In the genomic region with DNA sequence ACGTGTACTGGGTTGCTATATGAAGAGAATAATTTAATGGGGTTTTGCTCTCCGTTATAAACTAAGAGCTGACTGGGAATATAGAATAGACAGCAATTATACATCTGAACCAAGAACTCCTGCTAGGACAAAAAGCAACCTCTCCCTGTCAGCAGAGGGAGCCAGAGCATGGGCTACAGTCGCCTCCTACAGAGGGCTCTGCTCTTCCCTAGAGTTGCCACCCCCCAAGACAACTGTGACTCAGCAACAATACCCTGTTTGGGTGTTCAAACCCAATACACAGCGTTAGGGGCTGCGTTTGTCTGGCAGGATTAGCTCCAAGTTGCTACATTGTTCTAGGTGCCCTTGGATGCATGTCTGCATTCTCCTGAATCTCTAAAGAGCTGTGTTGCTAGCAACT, we compare ENCODE assay signal across 8 mouse cellular contexts. TPM values are rescaled to one million over a fixed set of nuclear protein-coding genes. Genes with fewer than 3 reads are reported as not detected.
DNase-seq lines count a peak whose midpoint lies in the region; ATAC-seq and TF ChIP-seq lines count a peak whose summit lies in the region.

No protein-coding gene starts in this region.

- no peak for TF ChIP-seq POLR2A in kidney, adult 2 months (IDR thresholded peaks at IDR 0.05; ENCODE audit: low read depth, low read length)
- no peak for TF ChIP-seq POLR2A in embryonic fibroblast, embryonic 13.5 days (IDR thresholded peaks at IDR 0.05; ENCODE audit: low read depth, low read length)

- 17% methylated on average over 5 of the region's 5 CpGs for WGBS in kidney, adult 2 months
- WGBS in kidney, embryonic 15.5 days, result 14% methylated on average over 5 of the region's 5 CpGs
- 10% methylated on average over 5 of the region's 5 CpGs for WGBS in lung, embryonic 14.5 days

- no peak overlapping the region for H3K27ac ChIP-seq in kidney, adult 2 months (ENCODE audit: insufficient read depth, low read depth, low read length)
- no peak overlapping the region for H3K27ac ChIP-seq in kidney, embryonic 15.5 days
- no peak overlapping the region for H3K27ac ChIP-seq in embryonic fibroblast, embryonic 13.5 days (ENCODE audit: insufficient read depth, low read length)
- no peak overlapping the region for H3K27ac ChIP-seq in lung, embryonic 14.5 days (ENCODE audit: low read depth)

- DNase-seq in kidney, adult 2 months, result peak; percentile 56
- peak; percentile 36 for DNase-seq in adrenal gland, adult 8-10 months
- DNase-seq in kidney, postnatal 10 days, result peak; percentile 74
- DNase-seq in lung, embryonic 14.5 days, result peak; percentile 82
- DNase-seq in ovary, postnatal 14 days (ENCODE audit: low spot score), result peak; percentile 31

- H3K4me2 ChIP-seq in kidney, embryonic 15.5 days, result no peak overlapping the region
- no peak overlapping the region for H3K4me2 ChIP-seq in lung, embryonic 14.5 days

- no peak overlapping the region for H3K9ac ChIP-seq in kidney, embryonic 15.5 days
- no peak overlapping the region for H3K9ac ChIP-seq in lung, embryonic 14.5 days

- ATAC-seq in kidney, embryonic 15.5 days (replicated peaks; ENCODE audit: low FRiP score), result no peak
- ATAC-seq in lung, embryonic 14.5 days (ENCODE audit: insufficient read depth), result 0 out of 2 replicates have a peak, but pooled peaks have one; percentile 12
- no peak for ATAC-seq in activated CD4-positive, CD25-positive, alpha-beta regulatory T cell, adult 4 months

- H3K9me3 ChIP-seq in kidney, embryonic 15.5 days (replicated peaks), result no peaks in the 10 kb centered on the region
- no peaks in the 10 kb centered on the region for H3K9me3 ChIP-seq in lung, embryonic 14.5 days (ENCODE audit: low read depth, low read length)

- peak; percentile 76 for TF ChIP-seq CTCF in kidney, adult 2 months (conservative IDR thresholded peaks at IDR 0.05; ENCODE audit: insufficient read depth, insufficient read length, low read depth, low read length)
- TF ChIP-seq CTCF in embryonic fibroblast, embryonic 13.5 days (IDR thresholded peaks at IDR 0.05; ENCODE audit: borderline replicate concordance, insufficient read depth, low read length), result peak; percentile 75
- TF ChIP-seq CTCF in lung, embryonic 14.5 days (IDR thresholded peaks at IDR 0.05; ENCODE audit: low read depth), result peak; percentile 80

- H3K27me3 ChIP-seq in kidney, adult 2 months (replicated peaks; ENCODE audit: control insufficient read depth, insufficient read depth, low read length), result no peaks in the 10 kb centered on the region
- no peaks in the 10 kb centered on the region for H3K27me3 ChIP-seq in kidney, embryonic 15.5 days
- no peaks in the 10 kb centered on the region for H3K27me3 ChIP-seq in lung, embryonic 14.5 days (ENCODE audit: insufficient read depth, low read length)

- H3K4me3 ChIP-seq in kidney, adult 2 months (ENCODE audit: insufficient read depth, low read depth, low read length), result no peak overlapping the region
- H3K4me3 ChIP-seq in kidney, embryonic 15.5 days (replicated peaks), result no peak overlapping the region
- H3K4me3 ChIP-seq in embryonic fibroblast, embryonic 13.5 days (ENCODE audit: insufficient read depth, low read length), result no peak overlapping the region
- no peak overlapping the region for H3K4me3 ChIP-seq in lung, embryonic 14.5 days (ENCODE audit: low read depth, low read length)

- H3K36me3 ChIP-seq in kidney, adult 2 months (ENCODE audit: control insufficient read depth, insufficient read depth, low read length), result no peaks in the 10 kb centered on the region
- H3K36me3 ChIP-seq in kidney, embryonic 15.5 days, result no peaks in the 10 kb centered on the region
- H3K36me3 ChIP-seq in lung, embryonic 14.5 days (ENCODE audit: insufficient read depth), result no peaks in the 10 kb centered on the region

- no peaks in the 10 kb centered on the region; the same call in 1 of the 2 replicates for H3K4me1 ChIP-seq in kidney, adult 2 months (ENCODE audit: control insufficient read depth, insufficient read depth, low read length)
- H3K4me1 ChIP-seq in kidney, embryonic 15.5 days, result peaks cover 20% of the 10 kb centered on the region
- H3K4me1 ChIP-seq in embryonic fibroblast, embryonic 13.5 days (ENCODE audit: control insufficient read depth, insufficient read depth, low read length), result no peaks in the 10 kb centered on the region; the same call in 1 of the 2 replicates
- H3K4me1 ChIP-seq in lung, embryonic 14.5 days (ENCODE audit: insufficient read depth), result peaks cover 12% of the 10 kb centered on the region

RNA-seq across cellular contexts. Expression of a gene that starts 1.6 kb away (rescaled TPM):
- 41.3 and 45.1 TPM in 2 replicates for polyA plus RNA-seq in kidney, adult 2 months (2012; rRNA removed)
- 13.8 and 15.5 TPM in 2 replicates for polyA plus RNA-seq in kidney, embryonic 15.5 days (2015; fragmentation: Nextera tagmentation; extraction: Ambion mirVana)
- 10 to 100 TPM; 64.1 to 91.3 (median 70.4) TPM for total RNA-seq in adrenal gland, adult 8-10 months (2022)
- polyA plus RNA-seq in embryonic fibroblast, embryonic 13.5 days (2011; ENCODE audit: insufficient read length, low read depth, missing spikeins), result 4.2 and 5.1 TPM in 2 replicates
- 13.4 and 14.0 TPM in 2 replicates for polyA plus RNA-seq in lung, embryonic 14.5 days (2014; fragmentation: Nextera tagmentation; extraction: Ambion mirVana)
- polyA plus RNA-seq in activated CD4-positive, CD25-positive, alpha-beta regulatory T cell, adult 4 months (2017; shearing (Covaris generic)), result under 1 TPM; 0.61 to 0.70 TPM

RNA-seq across cellular contexts. Expression of a gene that starts 21.3 kb away (rescaled TPM):
- 6.6 and 7.9 TPM in 2 replicates for polyA plus RNA-seq in kidney, adult 2 months (2012; rRNA removed)
- 73.3 and 82.0 TPM in 2 replicates for polyA plus RNA-seq in kidney, embryonic 15.5 days (2015; fragmentation: Nextera tagmentation; extraction: Ambion mirVana)
- 10 to 100 TPM; 36.0 to 43.2 (median 38.6) TPM for total RNA-seq in adrenal gland, adult 8-10 months (2022)
- 79.8 and 82.5 TPM in 2 replicates for polyA plus RNA-seq in embryonic fibroblast, embryonic 13.5 days (2011; ENCODE audit: insufficient read length, low read depth, missing spikeins)
- polyA plus RNA-seq in lung, embryonic 14.5 days (2014; fragmentation: Nextera tagmentation; extraction: Ambion mirVana), result 77.8 and 80.2 TPM in 2 replicates
- polyA plus RNA-seq in activated CD4-positive, CD25-positive, alpha-beta regulatory T cell, adult 4 months (2017; shearing (Covaris generic)), result 100 to 1,000 TPM in 1 of 2 experiments, 10 to 100 TPM in 1; 92.1 to 105 TPM

RNA-seq across cellular contexts. Expression of a gene that starts 50.2 kb away (rescaled TPM):
- polyA plus RNA-seq in kidney, adult 2 months (2012; rRNA removed), result 227 and 313 TPM in 2 replicates
- polyA plus RNA-seq in kidney, embryonic 15.5 days (2015; fragmentation: Nextera tagmentation; extraction: Ambion mirVana), result 91.8 and 102 TPM in 2 replicates
- total RNA-seq in adrenal gland, adult 8-10 months (2022), result 100 to 1,000 TPM in 2 of 4 experiments, 10 to 100 TPM in 2; 85.9 to 118 (median 100) TPM
- 56.5 and 58.3 TPM in 2 replicates for polyA plus RNA-seq in embryonic fibroblast, embryonic 13.5 days (2011; ENCODE audit: insufficient read length, low read depth, missing spikeins)
- 76.3 and 78.6 TPM in 2 replicates for polyA plus RNA-seq in lung, embryonic 14.5 days (2014; fragmentation: Nextera tagmentation; extraction: Ambion mirVana)
- 1 to 10 TPM; 5.2 to 6.0 TPM for polyA plus RNA-seq in activated CD4-positive, CD25-positive, alpha-beta regulatory T cell, adult 4 months (2017; shearing (Covaris generic))

Comparison
In these comparisons a context has a peak if more than half of its experiments do, and no peak if none do; other contexts are left out.
1. DNase-seq: peak in every context shown above with its lines; median percentile 82 in lung, embryonic 14.5 days; 74 in kidney, postnatal 10 days; 56 in kidney, adult 2 months; 36 in adrenal gland, adult 8-10 months; 31 in ovary, postnatal 14 days.